ENCODE assay signal across 16 mouse cellular contexts in the genomic region with DNA sequence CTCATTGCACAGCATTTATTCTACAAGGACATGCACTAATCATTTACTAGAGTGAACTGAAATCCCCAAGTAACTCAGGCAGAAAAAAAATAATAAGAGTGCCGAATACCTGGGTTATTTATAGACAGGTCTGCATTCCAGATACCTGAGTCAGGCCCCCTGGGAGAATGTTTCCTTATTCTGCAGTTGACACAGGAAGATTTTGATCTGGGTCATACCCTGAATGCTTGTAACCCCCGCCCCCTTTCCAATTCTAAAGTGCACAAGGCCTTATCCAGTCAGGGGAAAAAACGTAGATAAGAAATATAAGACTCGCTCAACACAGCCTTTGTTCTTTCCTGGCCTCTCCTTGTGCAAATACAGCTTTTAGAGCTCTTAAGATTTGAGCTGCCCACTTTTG. TPM values are rescaled to one million over a fixed set of nuclear protein-coding genes. Genes with fewer than 3 reads are reported as not detected.
DNase-seq lines count a peak whose midpoint lies in the region; ATAC-seq and TF ChIP-seq lines count a peak whose summit lies in the region.
"Had no signal": no experiment of that assay in that cellular context is flagged by ENCODE, and none has a peak within 500 bp of the region (broad histone marks: within the 10 kb centered on the region; RNA-seq: fewer than 3 reads in every experiment).

No protein-coding gene starts in this region.

- POLR2A ChIA-PET in Patski (lab: Charles Lee): interaction anchor here (0.6 to 1.2 kb wide), 3 partner anchors 21 to 319 kb away, joined by 3 read pairs; no protein-coding TSS in a partner anchor

- in situ Hi-C loops in Patski (cut with MboI; ENCODE audit: low pct_unique_long_range_greater_than_20kb): no loop called here

- peak; percentile 90 for DNase-seq in embryonic facial prominence, embryonic 14.5 days (ENCODE audit: low spot score)
- no peak for DNase-seq in embryonic facial prominence, embryonic 10.5 days (ENCODE audit: low spot score)
- DNase-seq in Patski (ENCODE audit: low read depth, low spot score): peak; percentile 89
- DNase-seq in lung, postnatal 10 days: peak; percentile 76
- no peak for DNase-seq in layer of hippocampus, adult 11-12 months (ENCODE audit: low spot score)
- DNase-seq in adrenal gland, adult 18-20 months (ENCODE audit: low spot score in 2 of 2): no peak
- no peak for DNase-seq in gastrocnemius, postnatal 25 days
- DNase-seq: adrenal gland, postnatal 10 days; thymus, adult 18-20 months had no signal

- no peaks in the 10 kb centered on the region for H3K27me3 ChIP-seq in embryonic facial prominence, embryonic 14.5 days (replicated peaks; ENCODE audit: control insufficient read depth, insufficient read depth, low read length)
- H3K27me3 ChIP-seq in embryonic facial prominence, embryonic 10.5 days (replicated peaks; ENCODE audit: low read depth, poor library complexity, severe bottlenecking): no peaks in the 10 kb centered on the region
- no peaks in the 10 kb centered on the region for H3K27me3 ChIP-seq in Patski
- no peaks in the 10 kb centered on the region for H3K27me3 ChIP-seq in kidney, embryonic 15.5 days

- no peak overlapping the region for H3K9ac ChIP-seq in embryonic facial prominence, embryonic 14.5 days (ENCODE audit: low read depth, low read length)
- H3K9ac ChIP-seq in kidney, embryonic 15.5 days: no peak overlapping the region
- H3K9ac ChIP-seq: midbrain, embryonic 12.5 days had no signal

- no peak overlapping the region for H3K4me3 ChIP-seq in embryonic facial prominence, embryonic 14.5 days (ENCODE audit: low read depth, low read length)
- H3K4me3 ChIP-seq in embryonic facial prominence, embryonic 10.5 days: no peak overlapping the region
- no peak overlapping the region for H3K4me3 ChIP-seq in kidney, embryonic 15.5 days (replicated peaks)
- H3K4me3 ChIP-seq: forebrain, embryonic 10.5 days; midbrain, embryonic 12.5 days had no signal

- 41% methylated on average over 4 of the region's 4 CpGs for WGBS in embryonic facial prominence, embryonic 14.5 days
- WGBS in embryonic facial prominence, embryonic 10.5 days: 64% methylated on average over 4 of the region's 4 CpGs
- 41% methylated on average over 4 of the region's 4 CpGs for WGBS in kidney, embryonic 15.5 days

- H3K27ac ChIP-seq in embryonic facial prominence, embryonic 14.5 days (replicated peaks; ENCODE audit: low read depth, low read length): no peak overlapping the region
- H3K27ac ChIP-seq in embryonic facial prominence, embryonic 10.5 days (replicated peaks): no peak overlapping the region
- peak overlapping the region; percentile 81 for H3K27ac ChIP-seq in kidney, embryonic 15.5 days
- H3K27ac ChIP-seq: forebrain, embryonic 10.5 days; midbrain, embryonic 12.5 days had no signal

- H3K9me3 ChIP-seq in embryonic facial prominence, embryonic 14.5 days (ENCODE audit: control insufficient read depth, low read length): no peaks in the 10 kb centered on the region
- no peaks in the 10 kb centered on the region for H3K9me3 ChIP-seq in embryonic facial prominence, embryonic 10.5 days
- no peaks in the 10 kb centered on the region for H3K9me3 ChIP-seq in kidney, embryonic 15.5 days (replicated peaks)
- H3K9me3 ChIP-seq: forebrain, embryonic 10.5 days; G1E; midbrain, embryonic 12.5 days had no signal

- H3K4me2 ChIP-seq in embryonic facial prominence, embryonic 14.5 days (ENCODE audit: low read depth, low read length): no peak overlapping the region
- H3K4me2 ChIP-seq in kidney, embryonic 15.5 days: no peak overlapping the region
- H3K4me2 ChIP-seq: liver, embryonic 11.5 days; midbrain, embryonic 12.5 days had no signal

- peak; percentile 69; the same call in 1 of the 2 replicates for ATAC-seq in embryonic facial prominence, embryonic 14.5 days (ENCODE audit: low read depth)
- ATAC-seq in Patski: peak; percentile 78
- peak; percentile 75 for ATAC-seq in kidney, embryonic 15.5 days (replicated peaks; ENCODE audit: low FRiP score)

- CTCF ChIA-PET in Patski (lab: Charles Lee): interaction anchor here (1.0 to 3.1 kb wide), 5 partner anchors 10 to 69 kb away, joined by 3 to 18 read pairs (median 4); no protein-coding TSS in a partner anchor

- H3K4me1 ChIP-seq in embryonic facial prominence, embryonic 14.5 days (ENCODE audit: control insufficient read depth, insufficient read depth, low read length): peaks cover 15% of the 10 kb centered on the region
- peaks cover 21% of the 10 kb centered on the region for H3K4me1 ChIP-seq in embryonic facial prominence, embryonic 10.5 days
- H3K4me1 ChIP-seq in kidney, embryonic 15.5 days: peaks cover 20% of the 10 kb centered on the region

- TF ChIP-seq CTCF in Patski (IDR thresholded peaks at IDR 0.05): no peak

- no peaks in the 10 kb centered on the region for H3K36me3 ChIP-seq in embryonic facial prominence, embryonic 14.5 days (ENCODE audit: control insufficient read depth, insufficient read depth, low read length)
- H3K36me3 ChIP-seq in embryonic facial prominence, embryonic 10.5 days (replicated peaks): no peaks in the 10 kb centered on the region
- no peaks in the 10 kb centered on the region for H3K36me3 ChIP-seq in kidney, embryonic 15.5 days
- H3K36me3 ChIP-seq: forebrain, embryonic 10.5 days; G1E; midbrain, embryonic 12.5 days had no signal

RNA-seq across cellular contexts. Expression of gene Itgb6, which starts 19.1 kb away (rescaled TPM):
- 3.6 and 4.0 TPM in 2 replicates for polyA plus RNA-seq in embryonic facial prominence, embryonic 14.5 days (2014; fragmentation: Nextera tagmentation; extraction: Ambion mirVana)
- polyA plus RNA-seq in embryonic facial prominence, embryonic 10.5 days (2016; fragmentation: Nextera tagmentation; extraction: Ambion mirVana): 0.67 and 1.4 TPM in 2 replicates
- 1.5 TPM for polyA plus RNA-seq in Patski (2021)
- 16.2 and 16.9 TPM in 2 replicates for polyA plus RNA-seq in kidney, embryonic 15.5 days (2015; fragmentation: Nextera tagmentation; extraction: Ambion mirVana)
- total RNA-seq in adrenal gland, adult 18-20 months (2021): under 1 TPM in 1 of 2 experiments, not detected in 1; 0.26 TPM
- 10 to 100 TPM; 19.1 to 26.1 TPM for total RNA-seq in gastrocnemius, postnatal 25 days (2021)
- total RNA-seq: granulocyte monocyte progenitor cell, adult 5-6 weeks had no signal
- polyA plus RNA-seq: cortical plate, adult 2 months; G1E had no signal

Comparison
In these comparisons a context has a peak if more than half of its experiments do, and no peak if none do; other contexts are left out.
1. DNase-seq: peak in embryonic facial prominence, embryonic 14.5 days (single experiment), Patski (single experiment) and lung, postnatal 10 days (single experiment); none in embryonic facial prominence, embryonic 10.5 days (single experiment), layer of hippocampus, adult 11-12 months (single experiment), adrenal gland, adult 18-20 months (0 of 2) and gastrocnemius, postnatal 25 days (single experiment).
2. Peak in every context shown above with its lines, with median percentiles within 50 percentile points of each other: ATAC-seq.